Mouse (Mus musculus): ENCODE data around the gene Gstt3.

Gene Gstt3

DNA sequence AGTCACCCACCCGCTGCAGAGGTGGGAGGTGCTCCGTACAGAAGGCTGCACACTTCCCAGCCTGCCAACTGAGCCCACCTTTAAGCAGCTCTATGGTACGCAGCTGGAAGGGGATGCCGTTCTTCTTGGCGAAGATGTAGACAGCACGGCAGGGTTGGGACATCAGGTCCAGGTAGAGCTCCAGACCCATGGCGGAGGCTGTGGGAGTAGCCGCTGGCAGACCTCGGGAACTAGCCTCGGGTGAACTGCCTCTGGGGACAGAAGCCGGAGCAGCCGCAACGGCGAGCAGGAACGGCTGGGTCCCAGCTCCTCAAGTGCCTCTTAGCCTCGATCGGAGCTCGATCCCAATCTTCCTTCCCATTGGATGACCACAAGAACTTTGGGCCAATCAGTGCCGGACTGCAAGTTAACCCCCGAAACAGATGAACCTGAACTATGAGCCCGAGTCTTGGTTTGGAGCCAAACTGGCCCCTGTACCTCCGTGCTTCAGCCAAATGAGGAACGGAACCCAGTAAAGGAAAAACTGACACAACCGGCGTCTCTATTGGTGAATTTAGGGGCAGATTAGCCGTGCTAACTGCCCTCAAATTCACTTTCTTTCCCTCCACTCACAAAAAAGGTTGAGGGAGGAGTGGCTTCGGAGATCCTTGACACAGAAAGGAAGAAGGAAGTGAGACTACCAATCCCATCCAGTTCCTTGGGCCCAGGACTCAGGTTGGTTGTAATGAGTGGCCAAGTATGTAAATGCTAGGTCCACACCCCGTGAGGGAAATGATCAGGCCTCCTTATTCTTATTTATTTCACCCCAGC, at the start of gene Gstt3, which contains the start of gene Gm20441:
TSS of gene Gstt3 (minus strand) at position 646 of the 810 bp plus-strand sequence.
TSS of gene Gm20441 (minus strand) at position 186 of the 810 bp plus-strand sequence.
- DNase-seq: no peak

DNA sequence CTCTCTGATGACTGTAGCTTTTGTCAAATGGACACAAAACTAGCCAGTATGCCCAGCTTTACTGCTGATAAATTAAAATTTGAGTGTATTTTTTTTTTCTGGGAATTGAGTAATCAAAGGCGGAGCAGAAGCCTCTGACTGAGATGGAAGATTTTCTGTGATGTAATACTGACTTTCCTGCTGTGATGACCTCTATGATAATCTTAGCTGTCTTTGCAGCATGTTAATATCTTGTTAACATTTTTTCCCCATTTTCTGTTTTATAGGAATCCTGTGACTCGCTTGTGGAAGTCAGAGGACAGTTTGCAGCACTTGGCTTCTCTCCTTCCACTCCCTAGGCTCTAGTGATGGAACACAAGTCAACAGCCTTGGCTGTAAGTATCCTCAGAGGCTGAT, 49.1 kb upstream of the Gstt3 start:
- DNase-seq: no peak

DNA sequence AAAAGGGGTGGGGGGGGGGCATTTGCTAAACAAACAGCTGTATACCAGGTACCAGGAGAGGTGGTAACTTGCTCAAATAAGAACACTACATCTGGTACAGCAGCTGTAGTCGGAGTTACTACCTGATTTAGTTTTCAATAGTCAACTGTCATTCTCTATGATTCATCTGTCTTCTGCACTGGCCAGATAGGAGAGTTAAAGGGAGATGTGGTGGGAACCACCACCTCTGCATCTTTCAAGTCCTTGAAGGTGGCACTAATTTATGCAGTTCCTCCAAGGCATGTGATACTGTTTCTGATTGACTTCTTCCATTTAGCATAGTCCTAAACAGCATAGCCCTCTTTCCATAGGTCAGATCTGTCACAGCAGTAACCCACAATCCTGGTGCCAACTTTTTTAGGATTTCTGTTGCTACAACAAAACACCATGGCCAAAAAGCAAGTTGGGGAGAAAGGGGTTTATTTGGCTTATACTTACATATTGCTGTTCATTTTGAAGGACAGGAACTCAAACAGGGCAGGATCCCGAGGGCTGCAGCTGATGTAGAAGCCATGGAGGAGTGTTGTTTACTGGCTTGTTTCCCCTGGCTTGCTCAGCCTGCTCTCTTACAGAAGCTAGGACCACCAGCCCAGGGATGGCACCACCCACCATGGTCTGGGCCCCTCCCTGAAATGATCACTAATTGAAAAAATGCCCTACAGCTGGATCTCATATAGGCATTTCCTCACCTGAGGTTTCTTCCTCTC, 48.5 kb upstream of the Gstt3 start:
- DNase-seq: no peak

DNA sequence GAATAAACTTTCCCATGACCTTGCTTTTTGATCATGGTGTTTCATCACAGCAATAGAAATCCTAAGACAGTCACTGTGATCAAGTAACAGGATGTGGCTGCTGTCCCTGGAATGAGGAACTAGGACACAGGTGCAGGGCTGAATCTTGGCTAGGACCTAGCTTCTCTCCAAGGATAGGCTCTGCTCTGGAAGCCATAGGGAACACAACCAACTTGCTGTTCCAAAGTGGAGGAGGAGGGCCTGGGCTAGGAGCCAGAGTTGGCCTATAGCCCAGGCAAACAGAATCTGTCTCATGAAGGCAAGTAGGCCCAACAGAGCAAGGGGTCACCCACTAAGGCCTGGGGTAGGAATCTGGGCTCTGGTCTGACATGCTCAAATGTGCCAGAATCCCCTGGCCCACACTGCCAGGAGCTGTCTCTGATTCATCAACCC, 47.3 kb upstream of the Gstt3 start:
- peak; percentile 81 to 82 for DNase-seq

DNA sequence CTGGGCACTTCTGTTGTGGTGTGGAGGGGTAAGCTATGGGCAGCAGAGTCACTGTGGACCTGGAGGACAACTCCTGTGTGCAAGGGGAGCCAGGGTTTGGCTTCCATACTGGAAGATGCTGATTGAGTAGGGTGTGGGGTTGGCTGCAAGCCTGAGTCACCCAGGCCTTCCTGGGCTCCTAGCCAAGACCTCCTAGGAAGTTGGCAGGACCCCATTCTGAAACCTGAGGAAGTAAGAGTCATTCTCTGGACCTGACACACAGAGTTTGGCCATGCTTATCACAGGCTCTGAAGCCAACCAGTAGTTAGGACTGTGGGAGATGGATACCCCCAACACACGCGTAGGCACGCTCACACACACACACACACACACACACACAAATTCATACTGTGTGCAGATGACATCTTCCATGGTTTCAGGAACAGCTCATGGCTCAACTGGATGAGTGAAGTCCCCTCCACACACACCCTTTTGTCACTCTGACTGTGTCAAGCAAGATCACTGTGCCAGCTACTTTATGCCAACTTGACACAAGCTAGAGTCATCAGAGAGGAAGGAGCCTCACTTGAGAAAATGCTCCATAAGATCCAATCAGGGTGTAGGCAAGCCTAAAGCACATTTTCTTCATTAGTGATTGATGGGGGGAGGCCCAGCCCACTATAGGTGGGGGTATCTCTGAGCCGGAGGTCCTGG, 46.6 kb upstream of the Gstt3 start:
- peak in 1 of 2 experiments; percentile 53 for DNase-seq

DNA sequence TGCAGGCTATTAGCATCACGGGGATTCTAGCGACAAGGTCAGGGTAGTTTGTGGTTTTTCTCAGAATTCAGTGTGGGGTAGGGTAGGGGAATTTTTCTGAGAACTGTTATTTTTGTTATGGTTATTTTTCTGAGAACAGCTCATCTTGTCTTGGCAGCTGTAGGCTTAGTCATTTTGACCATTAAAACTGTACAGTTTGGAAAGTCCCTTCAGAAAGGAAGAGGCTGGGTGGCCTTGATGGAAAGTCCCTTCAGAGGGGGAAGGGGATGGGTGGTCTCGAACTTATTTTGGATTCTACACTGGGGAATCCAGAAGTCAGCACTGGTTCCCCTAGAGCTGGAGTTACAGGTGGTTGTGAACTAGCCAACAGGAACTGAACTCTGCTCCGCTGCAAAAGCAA, 43.3 kb upstream of the Gstt3 start:
- DNase-seq: no peak

DNA sequence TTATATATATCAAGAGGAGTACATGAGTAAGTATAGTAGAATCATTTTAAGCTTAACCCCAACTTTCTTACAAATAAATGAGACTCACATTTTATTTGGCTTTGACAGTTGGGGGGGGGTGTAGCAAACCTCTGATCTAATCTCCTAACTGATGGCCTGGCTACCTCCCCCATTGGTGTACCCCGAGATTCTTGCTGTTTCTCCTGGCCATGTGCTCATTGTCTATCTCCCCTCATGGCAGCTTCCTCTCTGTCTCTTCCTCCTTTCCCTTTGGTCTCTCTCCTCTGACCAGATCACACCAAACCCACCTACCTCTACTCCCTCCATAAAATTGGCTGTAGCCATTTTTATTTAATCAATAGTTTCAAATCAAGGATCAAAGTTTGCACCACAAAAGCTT, 42.6 kb upstream of the Gstt3 start:
- no peak for DNase-seq

DNA sequence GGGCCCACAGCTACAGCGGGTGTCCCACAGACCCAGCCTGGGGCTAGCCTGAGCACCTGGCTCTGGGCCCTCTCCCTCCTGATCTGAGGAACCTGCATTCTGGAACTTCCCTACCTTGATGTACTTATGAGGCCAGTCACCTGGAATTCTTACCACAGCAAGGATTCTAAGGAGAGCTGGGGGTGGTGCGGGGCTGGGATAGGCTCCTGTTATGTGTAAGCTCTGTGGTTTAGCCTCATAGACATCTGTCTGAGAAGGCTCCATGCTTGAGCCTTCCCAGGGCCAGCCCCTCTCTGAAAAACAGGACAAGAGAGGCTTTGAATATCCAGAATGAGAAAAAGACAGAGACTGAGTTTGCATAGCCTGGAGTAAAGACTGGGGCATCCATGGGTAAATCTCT, 41.2 kb upstream of the Gstt3 start, which contains the start of gene Gstt4:
TSS of gene Gstt4 (minus strand) at position 101 of the 400 bp plus-strand sequence.
- no peak for DNase-seq

DNA sequence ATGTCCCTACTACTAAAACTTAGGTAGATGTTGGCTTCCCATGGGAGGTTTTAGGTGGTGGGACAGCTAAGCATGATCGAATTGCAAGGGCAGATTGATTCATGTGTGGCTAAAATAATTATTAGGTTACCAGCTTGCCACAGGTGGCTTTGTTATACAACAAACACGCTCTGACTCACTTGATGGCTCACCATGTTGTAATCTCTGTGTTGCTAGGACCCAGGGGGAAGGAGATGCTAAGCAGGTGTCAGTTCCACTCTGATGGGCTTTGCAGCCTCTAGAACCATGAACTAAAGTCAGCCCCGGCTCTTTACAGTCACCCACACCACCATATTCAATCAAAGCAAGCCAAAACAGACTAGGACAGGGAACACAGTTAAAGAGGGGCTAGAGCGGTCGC, 38.7 kb upstream of the Gstt3 start:
- DNase-seq: no peak

DNA sequence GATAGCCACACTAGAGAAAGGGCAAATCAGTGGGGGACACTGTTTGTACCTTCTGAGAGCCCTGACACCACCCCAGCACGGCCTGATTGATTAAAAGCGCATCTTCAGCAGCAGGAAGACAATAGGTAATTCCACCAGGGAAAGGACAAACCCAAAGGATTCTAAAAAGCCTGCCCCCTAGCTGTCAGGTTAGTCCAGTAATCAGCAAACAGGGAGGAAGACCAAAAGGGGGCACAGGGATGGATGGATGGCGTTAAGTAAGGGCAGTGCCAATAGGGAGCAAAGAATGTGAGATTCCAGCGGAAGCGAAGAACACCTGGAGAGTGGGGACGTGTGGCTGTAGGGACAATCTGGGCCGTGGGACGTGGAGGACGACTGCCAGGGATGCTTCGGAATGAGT, 37.4 kb upstream of the Gstt3 start:
- DNase-seq: no peak

DNA sequence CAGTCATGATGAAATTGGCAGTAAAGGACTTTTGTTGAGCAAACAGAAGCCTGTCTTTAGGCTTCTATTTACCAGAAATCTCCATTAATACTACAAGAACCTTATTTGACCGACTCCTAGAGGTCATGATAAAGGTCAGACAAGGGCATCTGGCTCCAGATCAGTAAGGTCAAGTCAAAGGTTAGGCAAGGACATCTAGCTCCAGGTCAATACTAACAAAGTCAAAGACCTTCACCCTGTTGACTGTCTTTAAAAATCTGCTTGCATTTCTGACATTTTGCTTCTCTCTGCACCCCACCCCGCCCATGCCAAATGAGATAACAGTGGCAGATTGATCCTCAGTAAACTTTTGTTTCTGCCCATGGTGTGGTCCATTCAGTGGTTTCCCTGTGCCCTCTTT, 23.0 kb upstream of the Gstt3 start:
- no peak for DNase-seq

DNA sequence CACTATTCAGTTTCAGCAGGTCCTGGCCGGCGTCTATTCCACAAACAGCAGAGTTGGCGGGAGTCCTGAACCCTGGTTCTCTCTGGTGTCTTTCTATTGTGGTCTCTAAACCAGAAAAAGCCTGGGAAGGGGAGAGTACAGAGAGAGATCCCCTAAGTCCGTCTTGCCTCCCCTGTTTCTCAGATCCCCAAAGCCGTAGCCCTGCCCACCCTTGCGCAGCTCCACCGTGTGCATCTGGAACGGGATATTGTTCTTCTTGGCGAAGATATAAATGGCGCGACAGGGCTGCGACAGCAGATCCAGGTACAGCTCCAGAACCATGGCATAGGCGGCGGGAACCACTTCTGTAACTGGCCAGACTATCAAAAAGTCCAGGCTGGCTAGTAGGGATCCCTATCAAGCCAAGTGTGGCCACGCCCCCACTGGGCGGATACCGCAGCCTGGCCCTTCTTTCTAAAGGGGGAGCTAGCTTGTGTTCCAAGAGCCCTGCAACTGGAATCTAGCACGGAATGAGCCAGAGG, 17.0 kb upstream of the Gstt3 start, which contains the start of gene Gstt1:
TSS of gene Gstt1 (minus strand) at position 409 of the 521 bp plus-strand sequence.
- peak; percentile 76 to 80 for DNase-seq

DNA sequence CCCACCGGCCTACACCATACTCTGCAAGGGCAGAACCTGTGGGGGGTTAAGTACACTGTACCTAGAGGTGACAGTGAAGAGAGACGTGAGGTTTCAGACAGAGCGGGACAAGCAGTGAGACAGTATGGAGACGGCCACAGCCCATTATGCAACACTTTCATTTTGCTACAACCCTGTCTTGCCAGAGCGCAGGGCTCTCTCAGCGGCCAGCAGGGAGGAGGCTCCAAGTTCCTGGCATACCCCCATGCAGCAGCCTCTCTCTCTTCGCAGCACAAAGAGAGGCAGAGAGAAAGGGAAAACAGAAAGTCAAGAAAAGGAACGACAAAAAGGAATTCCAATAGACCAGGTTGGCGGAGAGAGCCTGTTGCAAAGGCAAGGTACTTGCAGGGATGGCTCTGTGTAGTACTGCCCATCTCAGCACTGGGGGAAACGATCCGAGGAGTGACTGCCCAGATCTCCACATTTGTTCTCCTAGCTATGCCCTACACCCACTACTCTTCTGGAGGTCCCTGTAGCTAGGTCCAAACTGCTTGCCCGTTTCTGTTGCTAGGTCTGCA, 16.5 kb upstream of the Gstt3 start:
- DNase-seq: peak; percentile 78 to 80

DNA sequence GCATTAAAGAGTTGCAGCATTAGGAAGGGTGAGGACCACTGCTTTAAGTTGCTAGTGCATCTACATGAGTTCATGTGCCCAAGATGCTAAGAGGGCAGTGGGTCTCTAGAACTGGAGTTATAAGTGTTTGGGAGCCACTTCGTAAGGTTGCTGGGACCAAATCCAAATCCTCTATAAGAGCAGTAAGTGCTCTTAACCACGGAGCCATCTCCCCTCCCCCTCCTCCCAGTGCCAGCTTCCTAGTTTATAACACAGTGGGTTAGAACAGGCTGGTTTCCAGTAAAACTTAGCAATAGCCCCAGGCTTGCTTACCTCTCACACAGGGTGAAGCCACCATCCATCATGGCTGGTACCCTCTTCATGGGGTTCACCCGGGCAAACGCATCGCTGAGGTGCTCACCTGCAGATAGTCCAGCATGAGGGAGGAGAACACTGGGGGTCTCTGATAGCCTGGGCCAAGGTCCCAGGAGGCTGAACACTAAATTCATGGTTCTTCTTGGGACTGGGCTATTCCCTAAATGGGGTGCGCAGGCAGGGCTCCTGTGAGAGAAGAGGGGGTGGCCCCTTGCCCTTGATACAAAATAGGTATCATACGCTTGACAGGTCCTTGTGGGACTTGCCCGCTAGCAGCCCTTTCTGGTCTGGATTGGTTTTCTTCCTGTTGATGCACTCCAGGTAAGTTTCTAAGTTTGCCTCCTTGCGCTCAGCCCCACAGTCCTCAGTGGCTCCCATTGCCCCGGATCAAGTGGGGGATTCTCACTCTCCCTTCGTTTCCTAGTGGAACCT, 15.7 kb upstream of the Gstt3 start:
- peak in 1 of 2 experiments; percentile 40 for DNase-seq

DNA sequence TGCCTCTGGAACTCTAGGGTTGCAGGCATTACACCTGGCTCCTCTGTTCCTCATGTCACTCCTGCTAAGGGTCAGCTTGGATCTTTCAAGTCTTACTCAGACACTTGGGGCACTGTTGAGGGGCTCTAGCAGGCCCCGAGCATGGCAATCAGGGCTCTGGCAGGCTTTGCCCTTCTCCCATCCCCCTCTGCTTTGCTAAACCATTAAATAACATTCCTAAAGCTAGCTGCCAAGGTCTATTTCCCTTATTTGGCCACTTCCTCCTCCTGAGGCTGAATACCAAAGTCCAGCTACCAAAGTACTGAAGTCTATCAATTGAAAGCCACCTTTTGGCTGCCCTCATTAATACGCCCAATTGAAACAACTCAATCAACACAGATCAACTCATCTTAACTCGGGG, 13.7 kb upstream of the Gstt3 start:
- no peak for DNase-seq

DNA sequence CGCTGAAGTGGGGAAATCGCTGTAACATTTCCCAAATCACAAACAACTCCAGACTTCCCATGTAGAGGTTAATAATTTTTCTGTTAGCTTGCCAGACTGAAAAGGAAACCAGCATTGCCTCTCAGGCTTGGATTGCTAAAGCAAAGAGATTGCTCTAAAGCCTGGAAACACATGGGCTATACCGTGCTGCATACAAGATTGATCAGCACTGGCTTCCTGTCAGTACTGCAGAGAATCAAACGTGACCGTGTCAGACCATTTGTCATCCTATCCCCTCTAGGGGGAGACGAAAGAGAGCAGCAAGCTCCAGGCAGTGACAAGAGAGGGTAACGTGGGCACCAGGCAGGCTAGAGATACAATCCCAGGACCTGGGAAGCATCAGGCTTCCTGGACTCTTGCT, 9.6 kb upstream of the Gstt3 start:
- DNase-seq: no peak

DNA sequence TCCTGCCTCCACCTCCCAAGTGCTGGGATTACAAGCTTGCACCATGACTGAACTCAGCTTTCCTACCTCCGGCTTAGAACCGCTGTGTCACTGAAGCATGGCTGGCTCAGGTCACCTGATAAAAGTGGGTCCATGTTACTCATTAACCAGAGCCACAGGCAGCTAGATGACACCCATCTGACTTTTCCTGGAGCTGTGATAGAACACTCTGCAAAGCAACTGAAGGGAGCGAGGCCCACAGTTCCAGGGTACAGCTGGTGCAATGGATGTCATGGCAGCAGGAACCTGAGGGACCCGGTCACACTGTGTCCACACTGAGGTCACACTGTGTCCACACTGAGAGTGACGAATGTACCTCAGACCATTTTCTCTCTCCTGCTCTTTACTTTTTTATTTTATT, 8.6 kb upstream of the Gstt3 start:
- DNase-seq: no peak

DNA sequence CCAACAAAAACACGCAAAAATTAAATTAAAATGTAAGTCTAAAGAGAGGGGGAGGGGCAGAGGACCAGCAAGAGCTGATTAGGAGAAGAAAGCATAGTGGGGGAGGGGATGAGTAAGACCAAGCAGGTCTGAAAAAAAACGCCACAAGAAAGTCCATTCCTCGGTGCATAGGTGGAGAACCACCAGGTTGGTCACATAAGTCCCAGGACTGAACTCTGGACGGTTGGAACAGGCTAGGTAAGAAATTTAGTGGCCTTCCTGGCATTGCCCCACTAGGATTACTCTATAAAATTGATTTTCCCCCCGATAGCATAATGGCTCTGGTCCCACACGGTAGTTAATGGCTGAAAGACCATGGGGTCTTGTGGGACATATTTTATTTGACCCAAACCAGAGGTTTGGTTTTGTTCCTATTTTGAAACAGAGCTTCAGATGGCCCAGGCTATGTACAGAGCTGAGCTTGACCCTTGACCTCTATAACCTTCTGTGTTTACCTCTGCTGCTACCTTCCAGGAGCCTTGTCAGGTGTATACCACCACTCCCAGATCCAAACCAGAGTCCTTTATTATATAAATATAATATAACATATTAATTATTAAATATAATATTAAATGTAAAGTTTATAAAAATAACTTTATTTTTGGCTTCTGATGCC, 8.0 kb upstream of the Gstt3 start:
- no peak for DNase-seq

DNA sequence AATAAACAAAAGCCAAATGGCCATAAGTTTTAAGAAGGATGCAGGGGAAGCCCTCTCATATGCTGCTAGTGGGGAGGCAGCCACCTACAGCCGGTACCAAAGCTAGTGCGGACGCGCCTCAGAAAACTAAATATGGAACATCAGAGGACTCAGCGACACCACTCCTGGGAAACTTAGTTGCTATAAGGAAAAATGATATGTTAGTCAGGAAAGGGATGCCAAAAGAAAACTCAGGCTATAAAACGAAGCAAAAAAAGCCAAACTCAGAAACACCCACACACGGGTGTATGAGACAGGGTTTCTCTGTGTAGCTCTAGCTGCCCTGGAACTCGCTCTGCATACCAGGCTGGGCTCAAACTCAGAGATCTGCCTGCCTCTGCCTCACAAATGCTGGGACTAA, 7.1 kb upstream of the Gstt3 start:
- DNase-seq: no peak

DNA sequence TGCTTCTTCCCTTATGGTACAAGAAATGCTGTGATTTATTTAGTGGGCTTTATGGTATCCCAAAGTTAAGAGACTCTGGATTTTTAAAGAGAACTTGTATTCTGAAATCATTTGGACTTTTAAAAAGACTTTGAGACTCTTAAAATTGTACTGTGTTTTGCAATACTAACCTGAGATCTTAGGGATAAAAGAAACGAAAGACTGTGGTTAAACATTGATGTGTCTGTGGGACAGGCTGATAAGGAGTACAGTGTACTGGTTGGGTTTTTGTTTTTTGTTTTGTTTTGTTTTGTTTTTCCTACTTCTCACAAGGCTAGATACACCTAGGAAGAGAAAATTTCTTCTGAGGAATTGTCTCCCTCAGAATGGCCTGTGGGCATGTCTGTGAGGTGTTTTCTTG, 4.2 kb upstream of the Gstt3 start:
- no peak for DNase-seq
